Mouse (Mus musculus): ENCODE measurements at regions not wholly inside any gene's neighbourhood (a gene's known extent, or its start where the extent isn't known, plus 50 kb on each side); places are given as distances from the start of the nearest gene placed in this dataset.

DNA sequence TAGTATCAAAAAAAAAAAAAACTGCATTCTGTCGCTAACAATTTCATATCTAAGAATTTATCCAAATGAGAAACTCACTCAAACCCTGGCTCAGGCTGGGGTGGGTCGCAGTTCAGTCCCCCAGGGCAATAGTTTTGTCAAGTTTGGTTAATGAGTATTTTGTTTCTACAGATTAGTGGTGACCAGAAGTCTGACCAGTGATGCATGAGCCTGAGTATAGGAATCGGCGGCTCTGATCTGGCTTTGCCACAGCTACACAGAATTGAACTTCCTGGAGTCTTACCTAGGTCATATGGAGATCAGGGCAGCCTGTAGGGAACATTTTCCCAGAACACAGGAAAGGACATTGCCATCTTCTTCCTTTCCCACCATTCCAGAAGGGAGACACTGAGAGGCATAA is 212.1 kb downstream of the Efnb2 start:
- TF ChIP-seq GATA1 (IDR thresholded peaks at IDR 0.05; ENCODE audit: borderline replicate concordance, low read length) (no peak), FLI1 (IDR thresholded peaks at IDR 0.05; ENCODE audit: low read length) (no peak)
